31 mouse cellular contexts compared by ENCODE assay signal in genomic region chr2:96577701-96578100, GRCm38 (mm10).
"Had no signal": no experiment of that assay in that cellular context is flagged by ENCODE, and none has a peak within 500 bp of the region (broad histone marks: within the 10 kb centered on the region; RNA-seq: fewer than 3 reads in every experiment).

No protein-coding gene starts in this region.

- H3K27me3 ChIP-seq: limb, embryonic 12.5 days; limb, embryonic 13.5 days; limb, embryonic 15.5 days; liver, embryonic 13.5 days; liver, embryonic 15.5 days; lung, embryonic 15.5 days; megakaryocyte, embryonic 14.5 days; midbrain, embryonic 12.5 days; midbrain, embryonic 13.5 days; midbrain, embryonic 15.5 days had no signal

- H3K4me1 ChIP-seq: limb, embryonic 10.5 days; limb, embryonic 12.5 days; limb, embryonic 13.5 days; limb, embryonic 15.5 days; liver, embryonic 13.5 days; liver, embryonic 15.5 days; lung, embryonic 15.5 days; megakaryocyte, embryonic 14.5 days; midbrain, embryonic 15.5 days had no signal

- H3K9me3 ChIP-seq: limb, embryonic 10.5 days; limb, embryonic 12.5 days; limb, embryonic 13.5 days; limb, embryonic 15.5 days; liver, embryonic 13.5 days; liver, embryonic 15.5 days; lung, embryonic 15.5 days; megakaryocyte, embryonic 14.5 days; midbrain, embryonic 10.5 days; midbrain, embryonic 12.5 days; midbrain, embryonic 13.5 days; midbrain, embryonic 15.5 days had no signal

- H3K4me2 ChIP-seq: limb, embryonic 12.5 days; limb, embryonic 13.5 days; limb, embryonic 15.5 days; liver, embryonic 11.5 days; liver, embryonic 13.5 days; liver, embryonic 15.5 days; lung, embryonic 14.5 days; lung, embryonic 15.5 days; midbrain, embryonic 11.5 days; midbrain, embryonic 12.5 days; midbrain, embryonic 13.5 days; midbrain, embryonic 15.5 days had no signal

- H3K27ac ChIP-seq: left cerebral cortex, adult 2 months; limb, embryonic 10.5 days; limb, embryonic 12.5 days; limb, embryonic 13.5 days; limb, embryonic 15.5 days; liver, embryonic 13.5 days; liver, embryonic 14.5 days; liver, embryonic 15.5 days; lung, embryonic 15.5 days; macrophage; midbrain, embryonic 10.5 days; midbrain, embryonic 12.5 days; midbrain, embryonic 13.5 days; midbrain, embryonic 15.5 days had no signal

- H3K36me3 ChIP-seq: limb, embryonic 10.5 days; limb, embryonic 12.5 days; limb, embryonic 13.5 days; limb, embryonic 15.5 days; liver, embryonic 13.5 days; liver, embryonic 15.5 days; lung, embryonic 15.5 days; midbrain, embryonic 10.5 days; midbrain, embryonic 12.5 days; midbrain, embryonic 13.5 days; midbrain, embryonic 15.5 days had no signal

- ATAC-seq: liver, postnatal 0 days; lung, postnatal 0 days; midbrain, embryonic 13.5 days; midbrain, embryonic 15.5 days; midbrain, embryonic 16.5 days had no signal

- DNase-seq: left cerebral cortex, postnatal 4 days; liver; liver, embryonic 13.5 days; liver, postnatal 0 days; lung, adult 18-20 months; lung, adult 2 months; lung, embryonic 14.5 days; lung, postnatal 10 days; lung, postnatal 14 days; lung, postnatal 36 days; lung, postnatal 4 days; midbrain, embryonic 14.5 days had no signal

- H3K9ac ChIP-seq: limb, embryonic 12.5 days; limb, embryonic 13.5 days; limb, embryonic 15.5 days; liver, embryonic 13.5 days; liver, embryonic 14.5 days; liver, embryonic 15.5 days; liver, postnatal 0 days; lung, embryonic 14.5 days; lung, embryonic 15.5 days; midbrain, embryonic 12.5 days; midbrain, embryonic 13.5 days; midbrain, embryonic 15.5 days had no signal

- H3K4me3 ChIP-seq: left cerebral cortex, adult 2 months; limb, embryonic 10.5 days; limb, embryonic 12.5 days; limb, embryonic 13.5 days; limb, embryonic 15.5 days; liver, embryonic 13.5 days; liver, embryonic 15.5 days; lung, embryonic 15.5 days; megakaryocyte, embryonic 14.5 days; midbrain, embryonic 10.5 days; midbrain, embryonic 12.5 days; midbrain, embryonic 13.5 days; midbrain, embryonic 15.5 days; myocyte had no signal
